Mouse (Mus musculus): ENCODE measurements around the gene Tbc1d22a.

DNA sequence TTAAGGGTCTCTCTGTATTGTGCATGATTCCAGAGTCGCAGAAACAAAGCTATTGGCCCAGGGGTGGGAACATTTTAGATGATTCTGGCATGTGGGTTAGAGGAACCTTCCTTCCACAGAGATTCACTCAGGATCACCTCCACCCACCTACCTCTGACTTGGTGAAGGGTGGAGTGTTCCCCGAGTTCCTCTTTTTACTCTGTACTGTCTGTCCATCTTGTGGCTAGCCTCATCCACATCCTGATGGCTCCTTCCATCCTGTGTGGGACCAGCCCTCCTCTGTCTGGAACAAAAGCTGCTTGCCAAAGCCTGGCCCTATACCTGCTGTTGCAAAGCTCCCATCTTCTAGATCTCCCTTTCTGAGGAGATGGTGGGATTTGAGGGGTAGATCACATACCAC is 71.0 kb downstream of the Tbc1d22a start:
- no peak for TF ChIP-seq CTCF (IDR thresholded peaks at IDR 0.05 in 2 of 3, conservative IDR thresholded peaks at IDR 0.05 in 1 of 3; ENCODE audit: control insufficient read depth in 1 of 3, insufficient read depth in 1 of 3, low read depth in 2 of 3, low read length in 3 of 3, poor library complexity in 1 of 3, severe bottlenecking in 1 of 3)
- no peak for TF ChIP-seq CHD1 (IDR thresholded peaks at IDR 0.05; ENCODE audit: low read depth, low read length)
- TF ChIP-seq ZNF384 (IDR thresholded peaks at IDR 0.05; ENCODE audit: low read depth, low read length), result no peak
- no peak for TF ChIP-seq USF1 (IDR thresholded peaks at IDR 0.05; ENCODE audit: low read depth, low read length)
- no peak for TF ChIP-seq MAFK (IDR thresholded peaks at IDR 0.05; ENCODE audit: borderline replicate concordance, low read depth, low read length)
- no peak for TF ChIP-seq POLR2A (IDR thresholded peaks at IDR 0.05; ENCODE audit: control insufficient read depth in 1 of 2, insufficient read depth in 1 of 2, low read depth in 1 of 2, low read length in 2 of 2, poor library complexity in 1 of 2)
- TF ChIP-seq ELF1 (IDR thresholded peaks at IDR 0.05; ENCODE audit: low read depth, low read length), result no peak
- no peak for TF ChIP-seq TCF12 (IDR thresholded peaks at IDR 0.05; ENCODE audit: low read depth, low read length)
- no peak for TF ChIP-seq TAL1 (IDR thresholded peaks at IDR 0.05; ENCODE audit: low read length)

All from MEL (cell line).